Mouse (Mus musculus): ENCODE data around the gene Med20.

DNA sequence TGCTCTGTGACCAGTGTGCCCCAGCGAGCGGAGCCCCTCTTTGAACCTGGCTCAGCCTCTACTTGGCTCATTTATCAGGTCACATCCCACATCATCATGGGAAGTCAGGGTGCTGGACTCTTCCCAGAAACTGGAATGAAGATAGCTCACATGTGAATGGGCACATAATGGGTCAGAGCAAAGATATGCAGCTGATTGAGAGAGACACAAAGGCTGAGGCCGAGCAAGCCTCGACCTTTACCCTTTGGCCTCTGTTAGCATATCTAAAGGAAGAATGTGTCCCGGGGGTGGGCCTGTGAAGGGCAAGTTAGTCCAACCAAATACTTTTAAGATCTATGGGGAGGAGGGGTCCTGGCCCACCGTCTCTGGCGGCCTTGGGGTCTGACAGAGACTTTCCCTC, 39.8 kb upstream of the Med20 start:
- TF ChIP-seq CTCF (IDR thresholded peaks at IDR 0.05; ENCODE audit: extremely low read depth, insufficient read depth, insufficient read length, insufficient replicate concordance), result no peak
- TF ChIP-seq POLR2A (IDR thresholded peaks at IDR 0.05; ENCODE audit: low read depth, low read length), result no peak

All from spleen, adult 2 months (tissue).